In genomic region chr5:150152880-150153281, GRCm38 (mm10) we compare ENCODE assay signal across 12 mouse cellular contexts. TPM values are rescaled to one million over a fixed set of nuclear protein-coding genes. Genes with fewer than 3 reads are reported as not detected.
DNase-seq lines count a peak whose midpoint lies in the region; ATAC-seq and TF ChIP-seq lines count a peak whose summit lies in the region.
"Had no signal": no experiment of that assay in that cellular context is flagged by ENCODE, and none has a peak within 500 bp of the region (broad histone marks: within the 10 kb centered on the region; RNA-seq: fewer than 3 reads in every experiment).

No protein-coding gene starts in this region.

- no peaks in the 10 kb centered on the region for H3K27me3 ChIP-seq in hindbrain, postnatal 0 days (ENCODE audit: insufficient read depth, low read length)
- H3K27me3 ChIP-seq in hindbrain, embryonic 10.5 days (ENCODE audit: insufficient read depth, poor library complexity, severe bottlenecking), result no peaks in the 10 kb centered on the region
- no peaks in the 10 kb centered on the region for H3K27me3 ChIP-seq in lung, postnatal 0 days (replicated peaks; ENCODE audit: insufficient read depth, low read length)
- H3K27me3 ChIP-seq in forebrain, embryonic 16.5 days (replicated peaks; ENCODE audit: control insufficient read depth, insufficient read depth, low read length), result no peaks in the 10 kb centered on the region

- H3K4me3 ChIP-seq in hindbrain, postnatal 0 days (ENCODE audit: low read length), result no peak overlapping the region
- H3K4me3 ChIP-seq in hindbrain, embryonic 10.5 days, result no peak overlapping the region
- no peak overlapping the region for H3K4me3 ChIP-seq in lung, postnatal 0 days (ENCODE audit: low read depth, low read length)
- H3K4me3 ChIP-seq in forebrain, embryonic 16.5 days (replicated peaks; ENCODE audit: low read length), result no peak overlapping the region

- peak; percentile 31; the same call in 1 of the 2 replicates for ATAC-seq in cerebellum, adult (ENCODE audit: insufficient number of reproducible peaks, low FRiP score, low TSS enrichment)
- peak; percentile 77 for ATAC-seq in hindbrain, postnatal 0 days
- ATAC-seq in lung, postnatal 0 days, result no peak
- peak; percentile 39 for ATAC-seq in forebrain, embryonic 16.5 days

- 0 out of 2 replicates have a peak, but pooled peaks cover 5% of the 10 kb centered on the region for H3K4me1 ChIP-seq in hindbrain, postnatal 0 days (ENCODE audit: insufficient read depth, low read length)
- H3K4me1 ChIP-seq in hindbrain, embryonic 10.5 days (replicated peaks), result peaks cover 8% of the 10 kb centered on the region
- peaks cover 6% of the 10 kb centered on the region; the same call in 1 of the 2 replicates for H3K4me1 ChIP-seq in lung, postnatal 0 days (ENCODE audit: insufficient read depth, low read depth, low read length)
- peaks cover 17% of the 10 kb centered on the region for H3K4me1 ChIP-seq in forebrain, embryonic 16.5 days (replicated peaks; ENCODE audit: control insufficient read depth, insufficient read depth, low read length)

- WGBS in hindbrain, postnatal 0 days, result 37% methylated on average over 10 of the region's 10 CpGs
- 81% methylated on average over 10 of the region's 10 CpGs for whole genome bisulfite sequencing in hindbrain, embryonic 10.5 days
- 43% methylated on average over 10 of the region's 10 CpGs for WGBS in lung, postnatal 0 days
- 49% methylated on average over 10 of the region's 10 CpGs for WGBS in forebrain, embryonic 16.5 days

- no peak for DNase-seq in cerebellum, adult 8-10 months
- peak; percentile 54 for DNase-seq in hindbrain, postnatal 0 days (ENCODE audit: low spot score)
- DNase-seq in hindbrain, embryonic 10.5 days (ENCODE audit: low spot score), result no peak
- DNase-seq in lung, postnatal 0 days (ENCODE audit: low spot score), result no peak
- DNase-seq in lung, postnatal 25 days (ENCODE audit: low spot score), result no peak
- DNase-seq in T-cell, adult 2 months (ENCODE audit: low spot score), result no peak
- DNase-seq: adrenal gland, postnatal 25 days; kidney, adult 2 months; spleen, adult 18-20 months had no signal

- peak overlapping the region; percentile 82 for H3K27ac ChIP-seq in hindbrain, postnatal 0 days
- no peak overlapping the region for H3K27ac ChIP-seq in hindbrain, embryonic 10.5 days
- H3K27ac ChIP-seq in lung, postnatal 0 days (ENCODE audit: low read length), result no peak overlapping the region
- peak overlapping the region; percentile 75 for H3K27ac ChIP-seq in forebrain, embryonic 16.5 days (ENCODE audit: low read length)

- no peaks in the 10 kb centered on the region for H3K36me3 ChIP-seq in hindbrain, postnatal 0 days (ENCODE audit: insufficient read depth, low read length)
- H3K36me3 ChIP-seq in hindbrain, embryonic 10.5 days, result no peaks in the 10 kb centered on the region
- no peaks in the 10 kb centered on the region for H3K36me3 ChIP-seq in lung, postnatal 0 days (ENCODE audit: insufficient read depth, low read length)
- no peaks in the 10 kb centered on the region for H3K36me3 ChIP-seq in forebrain, embryonic 16.5 days (ENCODE audit: control insufficient read depth, insufficient read depth)

- peak; percentile 40 for TF ChIP-seq CTCF in hindbrain, postnatal 0 days (IDR thresholded peaks at IDR 0.05; ENCODE audit: low read depth)
- TF ChIP-seq CTCF in lung, postnatal 0 days (IDR thresholded peaks at IDR 0.05), result 0 out of 2 replicates have a peak, but pooled peaks have one; percentile 5

- TF ChIP-seq EP300 in lung, postnatal 0 days (IDR thresholded peaks at IDR 0.05), result no peak

- no peak overlapping the region for H3K4me2 ChIP-seq in hindbrain, postnatal 0 days (ENCODE audit: low read depth, low read length)
- no peak overlapping the region for H3K4me2 ChIP-seq in lung, postnatal 0 days (replicated peaks; ENCODE audit: low read depth, low read length)
- no peak overlapping the region for H3K4me2 ChIP-seq in forebrain, embryonic 16.5 days (ENCODE audit: low read length)
- H3K4me2 ChIP-seq: liver, embryonic 11.5 days had no signal

- H3K9ac ChIP-seq in hindbrain, postnatal 0 days (replicated peaks; ENCODE audit: low read length), result no peak overlapping the region
- H3K9ac ChIP-seq in lung, postnatal 0 days (replicated peaks; ENCODE audit: low read depth), result no peak overlapping the region
- no peak overlapping the region for H3K9ac ChIP-seq in forebrain, embryonic 16.5 days (replicated peaks; ENCODE audit: low read depth, low read length)

- no peaks in the 10 kb centered on the region for H3K9me3 ChIP-seq in hindbrain, postnatal 0 days (ENCODE audit: low read length)
- no peaks in the 10 kb centered on the region for H3K9me3 ChIP-seq in hindbrain, embryonic 10.5 days
- H3K9me3 ChIP-seq in lung, postnatal 0 days (ENCODE audit: low read length), result no peaks in the 10 kb centered on the region
- H3K9me3 ChIP-seq in forebrain, embryonic 16.5 days (ENCODE audit: control insufficient read depth, low read length), result no peaks in the 10 kb centered on the region

RNA-seq across cellular contexts. Expression of gene Fry, which starts 34.4 kb away (rescaled TPM):
- 122 and 126 TPM in 2 replicates for total RNA-seq in hindbrain, postnatal 0 days (2014; rRNA removed)
- polyA plus RNA-seq in hindbrain, postnatal 0 days (2015; fragmentation: Nextera tagmentation; extraction: Ambion mirVana), result 47.7 and 48.9 TPM in 2 replicates
- 4.9 and 12.5 TPM in 2 replicates for polyA plus RNA-seq in hindbrain, embryonic 10.5 days (2016; fragmentation: Nextera tagmentation; extraction: Ambion mirVana)
- 17.2 and 20.8 TPM in 2 replicates for polyA plus RNA-seq in lung, postnatal 0 days (2015; fragmentation: Nextera tagmentation; extraction: Ambion mirVana)
- 35.1 and 45.4 TPM in 2 replicates for polyA plus RNA-seq in forebrain, embryonic 16.5 days (2015; fragmentation: Nextera tagmentation; extraction: Ambion mirVana)

Comparison
In these comparisons a context has a peak if more than half of its experiments do, and no peak if none do; other contexts are left out.
1. H3K27ac ChIP-seq: peak in hindbrain, postnatal 0 days (single experiment) and forebrain, embryonic 16.5 days (single experiment); none in hindbrain, embryonic 10.5 days (single experiment) and lung, postnatal 0 days (single experiment).